Mouse (Mus musculus): ENCODE data around the gene Cx3cr1.
"Not testable (repeated sequence)": the region's sequence is repeated elsewhere in the genome, so short reads cannot be mapped to it uniquely, and the experiment has no call there.

The Cx3cr1 gene

DNA sequence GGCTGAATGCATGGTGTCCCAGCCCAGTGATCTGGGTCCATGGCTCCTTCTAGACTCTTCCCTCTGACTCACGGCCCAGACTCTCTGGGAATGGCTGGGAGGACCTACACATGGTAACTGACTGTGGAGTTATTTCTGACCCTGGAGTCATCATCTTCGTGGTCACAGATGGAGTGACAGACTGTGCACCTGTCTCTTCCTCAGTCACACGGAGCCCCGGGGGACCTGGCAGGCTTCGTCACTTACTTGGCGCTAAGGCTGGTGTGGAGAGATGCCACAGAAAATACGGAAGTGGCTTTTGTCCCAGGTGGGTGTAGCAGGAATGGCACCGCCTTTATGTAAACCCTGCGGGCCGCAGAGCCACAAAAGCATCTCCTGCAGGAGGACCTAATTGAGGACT is 45.5 kb downstream of the Cx3cr1 start:
- DNase-seq = no peak

DNA sequence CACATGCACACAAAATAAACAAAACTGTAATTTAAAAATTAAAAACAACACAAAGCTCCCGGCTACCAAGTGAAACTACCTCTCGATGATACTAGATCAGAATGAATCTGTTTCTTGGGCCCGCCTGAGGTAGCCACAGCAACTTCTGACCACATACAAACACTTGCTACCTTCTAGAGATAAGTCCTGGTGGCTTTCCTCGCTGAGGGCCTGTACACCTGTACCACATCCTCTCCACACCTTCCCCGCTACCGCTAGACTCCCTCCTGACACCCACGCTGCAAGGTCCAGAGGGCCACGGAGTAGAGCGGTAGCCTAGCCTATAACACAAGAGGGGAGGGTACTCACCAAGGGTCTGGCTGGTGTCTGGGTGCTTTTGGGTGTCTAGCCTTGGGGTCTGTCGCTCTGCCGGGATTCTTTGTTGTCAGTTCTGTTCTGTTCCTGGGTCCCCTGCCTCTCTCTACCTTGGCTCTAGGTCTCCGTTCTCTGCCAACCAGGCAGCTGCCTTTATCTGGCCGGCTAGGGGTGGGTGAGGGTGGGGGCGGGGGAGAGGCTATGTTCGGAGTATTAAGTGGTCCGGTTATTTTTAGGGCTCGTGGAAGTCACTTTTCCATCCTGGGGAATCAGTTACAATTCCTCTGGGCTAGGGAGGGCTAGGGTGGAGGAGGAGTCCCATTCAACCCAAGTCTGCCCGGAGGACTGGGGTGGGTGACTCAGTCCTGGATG is 46.4 kb downstream of the Cx3cr1 start, which contains the start of gene Xirp1:
Gene Xirp1 (minus strand): TSS at position 513 of the 726 bp plus-strand sequence.
- no peak for DNase-seq

DNA sequence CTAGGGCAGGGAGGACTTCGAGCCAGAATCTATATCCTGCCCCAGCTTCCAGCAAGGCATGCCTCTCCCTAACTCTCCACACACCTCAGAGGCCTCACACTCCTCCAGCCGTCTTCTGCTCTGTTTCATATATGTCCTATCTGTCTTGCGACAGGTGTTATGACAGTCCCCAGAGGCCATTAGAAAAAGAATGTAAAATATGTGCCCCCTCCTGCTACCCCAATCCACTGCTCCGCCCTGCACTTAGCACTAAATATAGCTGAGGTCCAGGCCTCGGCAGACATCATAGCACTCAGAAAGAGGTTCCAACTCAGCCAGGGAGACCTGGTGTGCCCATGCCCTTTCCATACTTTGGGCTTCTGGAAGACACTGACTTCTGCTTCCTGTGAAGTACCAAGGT is 48.5 kb downstream of the Cx3cr1 start:
- DNase-seq = no peak

DNA sequence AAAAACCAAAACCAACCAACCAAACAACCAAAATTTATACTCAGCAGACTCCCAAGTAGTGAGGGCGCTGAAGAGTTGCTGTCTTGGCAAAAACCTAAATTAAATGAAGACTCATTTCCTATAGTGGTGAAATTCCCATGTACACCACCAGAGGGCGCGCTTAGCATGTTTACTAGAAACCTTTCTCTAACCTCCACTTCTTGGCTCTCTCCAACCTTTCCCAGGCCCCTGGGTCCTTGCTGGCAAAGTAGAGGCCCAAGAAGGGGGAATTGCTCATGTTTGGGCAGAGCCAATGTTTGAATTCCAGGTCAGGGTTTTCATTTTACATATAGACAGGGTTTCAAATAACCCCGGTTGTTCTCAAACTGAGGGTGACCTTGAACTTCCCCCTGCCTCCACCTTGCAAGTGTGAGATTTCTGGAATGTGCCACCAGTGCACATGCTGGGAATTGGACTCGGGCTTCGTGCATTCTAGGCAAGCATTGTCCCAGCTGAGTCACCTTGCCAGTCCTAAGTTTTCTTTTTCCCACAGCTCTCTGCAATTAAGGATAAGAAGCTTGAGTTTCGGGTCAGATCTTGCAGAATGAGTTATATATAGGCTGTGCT is 49.3 kb downstream of the Cx3cr1 start:
- DNase-seq = peak; percentile 72 to 90

DNA sequence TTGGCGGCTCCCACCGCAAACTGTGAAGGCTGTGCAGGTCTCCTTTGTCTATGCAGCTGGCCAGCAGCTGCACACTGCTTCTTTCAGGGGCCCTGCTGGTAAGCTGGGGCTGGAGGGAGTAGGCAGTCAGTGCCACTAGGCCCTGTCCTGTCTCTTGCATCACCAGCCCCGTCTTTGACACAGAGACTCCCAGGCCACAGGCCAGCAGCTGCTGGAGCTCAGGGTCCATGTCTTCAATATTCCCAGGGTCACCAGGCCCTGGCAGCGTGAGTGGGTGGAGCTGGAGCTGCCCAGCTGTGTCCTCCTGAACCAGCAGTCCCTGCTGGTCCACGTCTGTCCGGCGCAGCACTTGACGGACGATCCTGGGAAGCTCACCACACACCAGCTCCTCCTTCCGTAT is 52.7 kb downstream of the Cx3cr1 start:
- DNase-seq = peak; percentile 46 to 52

DNA sequence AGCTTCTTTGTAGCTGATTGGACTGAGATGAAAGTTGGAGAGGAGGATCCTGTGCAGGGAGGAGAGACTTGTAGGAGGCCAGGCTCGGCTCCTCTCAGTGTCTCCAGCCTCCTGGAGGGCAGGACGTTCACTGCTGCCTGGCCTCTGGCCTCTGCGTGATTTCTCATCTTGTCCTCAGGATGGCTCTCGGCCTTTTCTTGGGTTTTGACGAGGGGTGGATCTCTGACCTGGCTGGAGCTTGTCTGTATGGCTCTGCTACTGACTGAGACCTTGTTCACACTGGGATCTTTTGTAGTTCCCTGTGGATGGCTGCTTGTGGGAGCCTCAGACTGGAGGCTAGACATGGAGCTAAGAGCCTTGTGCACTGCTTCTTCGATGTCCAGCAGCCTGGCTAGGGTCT is 54.9 kb downstream of the Cx3cr1 start:
- DNase-seq = no peak

DNA sequence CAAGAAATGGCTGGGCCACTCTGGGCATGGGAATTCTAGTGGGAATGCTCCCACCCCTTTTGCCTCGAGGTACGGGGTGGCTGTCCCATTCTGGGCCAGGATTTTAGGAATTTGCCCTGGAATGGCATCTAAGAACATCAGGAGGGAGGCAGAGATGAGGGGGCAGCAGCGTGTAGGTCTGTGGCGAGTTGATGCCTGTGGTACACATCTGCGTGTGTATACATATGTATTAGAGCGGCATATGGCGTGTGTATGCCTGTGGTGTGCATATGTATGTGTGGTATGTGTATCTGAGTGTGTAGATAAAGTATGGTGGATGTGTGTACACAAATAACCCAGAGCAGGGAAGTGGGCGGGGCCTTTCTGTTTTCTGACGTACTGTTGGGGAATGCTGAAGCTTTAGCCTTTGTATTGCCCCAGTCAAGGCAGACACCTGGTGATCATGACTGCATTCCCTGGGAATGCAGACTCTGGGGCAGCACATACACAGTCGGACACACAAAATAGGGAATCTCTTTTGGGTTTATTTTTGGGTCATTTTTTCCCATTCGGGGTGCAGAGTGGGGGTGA is 56.3 kb downstream of the Cx3cr1 start:
- DNase-seq = no peak

DNA sequence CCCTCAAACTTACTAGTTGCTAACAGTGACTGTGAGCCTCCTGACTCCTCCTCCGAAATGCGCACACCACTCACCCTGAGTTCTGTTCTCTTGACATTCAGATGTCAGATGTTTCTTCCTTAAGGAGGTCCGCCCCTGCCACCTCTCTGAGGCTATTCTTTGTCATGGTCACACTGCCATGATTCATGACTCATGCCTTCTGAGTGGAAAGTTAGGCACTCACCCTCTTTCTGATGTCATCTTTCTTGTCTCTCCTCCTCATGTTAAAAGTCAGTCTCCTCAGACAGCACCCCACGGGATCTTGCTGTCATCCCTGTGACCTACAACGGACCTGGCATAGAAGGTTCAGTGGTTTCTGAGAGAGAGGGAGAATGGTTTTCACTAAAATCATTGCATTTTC is 56.9 kb downstream of the Cx3cr1 start:
- no peak for DNase-seq

DNA sequence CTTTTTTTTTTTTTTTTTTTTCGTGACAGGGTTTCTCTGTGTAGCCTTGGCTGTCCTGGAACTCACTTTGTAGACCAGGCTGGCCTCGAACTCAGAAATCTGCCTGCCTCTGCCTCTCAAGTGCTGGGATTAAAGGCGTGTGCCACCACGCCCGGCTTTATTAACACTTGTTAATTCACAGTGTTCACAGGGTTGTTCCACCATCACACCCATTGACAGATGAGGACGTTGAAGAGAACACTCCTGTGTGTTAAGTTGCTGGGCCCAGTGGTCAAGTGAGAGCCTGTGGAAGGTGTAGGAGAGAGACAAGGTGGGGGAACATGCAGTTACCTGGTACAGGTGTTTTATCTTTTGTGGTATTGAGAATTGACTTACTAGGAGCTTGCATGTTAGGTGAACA is 57.5 kb downstream of the Cx3cr1 start:
- DNase-seq = not testable (repeated sequence)

DNA sequence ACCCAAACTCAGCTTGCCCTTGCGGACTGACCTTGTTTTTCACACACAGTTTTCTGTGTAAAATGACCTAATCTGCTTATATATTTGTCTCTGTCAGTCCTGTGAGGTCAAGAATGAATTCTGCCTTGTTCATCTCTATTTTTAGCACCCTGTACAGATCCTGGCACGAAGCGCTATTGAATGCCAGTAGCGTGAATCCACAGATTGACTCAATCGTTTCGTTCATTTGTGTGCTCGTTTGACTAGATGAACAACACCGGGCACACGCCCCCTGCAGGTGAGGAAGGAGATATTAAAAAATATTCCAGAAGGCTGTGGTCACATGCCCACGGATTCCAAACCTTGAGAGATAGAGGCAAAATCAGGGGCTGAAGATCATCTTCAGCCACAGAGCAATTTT is 58.1 kb downstream of the Cx3cr1 start:
- DNase-seq = peak; percentile 81 to 86

DNA sequence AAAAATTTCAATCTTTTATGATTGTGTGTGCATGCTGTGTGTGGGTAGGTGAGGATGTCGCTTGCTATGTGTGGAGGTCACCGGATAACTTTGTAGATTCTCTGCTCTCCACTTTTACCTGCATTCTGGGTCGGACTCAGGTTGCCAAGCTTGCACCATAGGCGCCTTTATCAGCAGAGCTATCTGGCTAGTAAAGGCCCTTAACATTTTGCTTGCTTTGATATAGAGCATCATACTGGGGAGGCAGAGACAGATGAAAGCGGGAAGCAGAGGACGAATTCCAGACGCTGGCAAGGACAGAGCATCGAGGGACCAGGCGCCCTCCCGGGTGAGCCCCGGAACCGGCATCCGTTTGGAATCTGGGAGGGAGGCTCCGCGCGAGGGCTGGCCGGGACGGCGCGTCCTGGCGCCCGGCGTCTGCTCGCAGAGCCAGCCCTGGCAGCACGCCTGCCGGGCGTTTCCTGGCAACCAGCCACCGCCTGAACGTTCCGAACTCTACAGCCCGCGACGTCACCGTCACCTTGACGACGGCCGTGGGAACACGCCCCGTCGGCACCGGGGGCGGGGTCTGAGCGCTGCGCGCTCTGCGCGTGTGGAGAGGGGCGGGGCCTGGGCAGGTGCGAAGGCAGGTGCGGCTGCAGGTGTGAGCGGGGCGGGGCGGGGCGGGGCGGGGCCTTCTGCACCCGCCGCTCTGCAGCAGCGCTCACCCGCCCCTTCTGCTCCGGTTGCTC is 58.7 kb downstream of the Cx3cr1 start:
- DNase-seq = peak; percentile 99 to 100

DNA sequence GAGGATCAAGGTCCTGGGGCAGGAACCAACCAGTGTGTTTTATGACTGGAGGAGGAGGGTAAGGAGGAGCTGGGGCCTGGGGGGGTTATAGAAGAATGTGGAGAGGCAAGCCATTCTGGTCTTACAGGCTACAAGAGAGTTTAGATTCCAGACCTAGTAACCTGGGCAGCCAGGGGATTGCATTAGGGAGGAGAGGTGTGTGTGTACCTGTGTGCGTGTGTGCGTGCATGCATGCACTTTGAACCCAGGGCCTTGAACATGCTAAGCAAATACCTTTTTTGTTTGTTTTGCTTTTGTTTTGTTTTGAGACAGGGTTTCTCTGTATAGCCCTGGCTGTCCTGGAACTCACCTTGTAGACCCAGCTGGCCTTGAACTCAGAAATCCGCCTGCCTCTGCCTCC is 59.8 kb downstream of the Cx3cr1 start:
- DNase-seq = no peak

DNA sequence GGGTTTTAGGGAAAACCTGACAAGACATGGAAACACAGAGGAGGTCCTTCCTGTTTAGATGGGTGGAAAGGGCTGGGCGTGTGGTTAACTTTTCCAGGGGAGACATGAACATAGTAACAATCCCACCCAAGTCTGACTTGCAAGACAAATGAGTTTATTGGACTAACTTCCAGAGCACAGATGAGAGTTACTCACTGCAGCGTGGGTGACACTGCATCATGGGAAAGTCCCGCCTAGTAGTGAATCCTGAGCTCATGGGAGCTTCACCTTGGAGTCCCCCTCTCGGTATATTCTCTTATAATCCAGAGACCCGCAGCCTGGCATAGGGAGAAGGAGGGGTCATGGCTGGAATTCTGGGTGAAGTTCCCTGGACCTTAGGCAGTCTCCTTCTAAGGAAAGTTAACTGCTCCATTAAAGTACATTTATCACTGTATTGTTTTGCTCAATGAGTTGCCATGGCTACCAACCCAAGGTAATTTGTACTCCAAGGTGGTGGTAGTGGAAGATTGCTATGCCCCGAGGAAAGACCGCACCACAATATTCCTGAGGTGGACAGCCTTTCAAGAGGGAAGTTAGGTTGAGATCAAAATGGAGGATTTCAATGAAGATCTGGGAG is 60.3 kb downstream of the Cx3cr1 start:
- DNase-seq = no peak

DNA sequence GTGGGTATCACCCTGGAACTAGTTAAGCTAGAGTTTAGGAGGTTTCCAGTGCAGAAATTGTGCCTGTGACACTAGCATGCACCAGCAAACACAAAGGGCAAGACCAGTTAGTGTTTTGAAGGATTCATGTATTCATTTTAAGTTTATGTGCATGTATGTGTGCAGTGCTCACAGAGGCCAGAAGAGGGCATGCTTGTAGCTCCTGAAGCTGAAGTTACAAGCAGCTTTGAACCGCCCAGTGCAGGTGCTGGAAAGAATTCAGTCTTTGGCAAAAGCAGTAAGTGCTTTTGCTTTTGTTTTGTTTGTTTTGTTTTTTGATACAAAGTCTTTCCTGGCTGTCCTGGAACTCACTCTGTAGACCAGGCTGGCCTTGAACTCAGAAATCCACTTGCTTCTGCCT is 61.8 kb downstream of the Cx3cr1 start:
- DNase-seq = no peak

DNA sequence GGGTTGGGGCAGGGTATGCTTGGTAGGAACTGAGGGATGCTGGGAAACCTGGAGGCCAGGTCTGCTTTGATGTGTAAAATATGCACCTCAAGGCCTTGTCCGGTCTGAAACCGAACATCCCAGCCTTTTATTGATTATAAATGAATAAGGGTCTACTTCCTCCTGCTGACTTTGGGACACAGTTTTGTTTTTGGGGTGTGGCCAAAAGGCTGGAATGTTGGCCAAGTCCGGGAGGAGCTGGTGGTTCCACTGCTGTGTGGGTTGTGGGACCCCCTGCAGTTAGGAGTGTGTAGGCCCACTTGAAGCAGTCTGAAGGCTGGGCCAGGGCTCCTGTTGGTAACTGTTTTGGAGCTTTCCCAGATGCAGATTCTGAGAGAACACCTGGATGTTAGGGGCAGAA is 63.7 kb downstream of the Cx3cr1 start:
- no peak for DNase-seq

DNA sequence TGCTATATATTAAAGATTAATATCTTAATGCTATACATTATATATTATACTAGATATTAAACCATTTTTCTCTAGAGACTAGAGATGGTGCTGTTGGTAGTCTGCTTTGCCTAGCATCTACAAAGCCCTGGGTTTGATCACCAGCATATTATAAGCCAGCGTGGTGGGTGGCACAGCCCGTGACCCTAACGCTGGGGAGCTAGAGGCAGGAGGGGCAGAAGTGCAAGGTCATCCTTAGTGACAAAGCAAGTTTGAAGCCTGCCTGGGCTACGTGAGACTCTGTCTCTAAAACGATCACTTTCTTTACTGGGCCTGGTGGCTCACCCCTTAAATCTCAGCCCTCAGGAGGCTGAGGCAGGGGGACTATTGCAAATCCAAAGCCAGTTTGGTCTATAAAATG is 66.8 kb downstream of the Cx3cr1 start:
- no peak for DNase-seq

DNA sequence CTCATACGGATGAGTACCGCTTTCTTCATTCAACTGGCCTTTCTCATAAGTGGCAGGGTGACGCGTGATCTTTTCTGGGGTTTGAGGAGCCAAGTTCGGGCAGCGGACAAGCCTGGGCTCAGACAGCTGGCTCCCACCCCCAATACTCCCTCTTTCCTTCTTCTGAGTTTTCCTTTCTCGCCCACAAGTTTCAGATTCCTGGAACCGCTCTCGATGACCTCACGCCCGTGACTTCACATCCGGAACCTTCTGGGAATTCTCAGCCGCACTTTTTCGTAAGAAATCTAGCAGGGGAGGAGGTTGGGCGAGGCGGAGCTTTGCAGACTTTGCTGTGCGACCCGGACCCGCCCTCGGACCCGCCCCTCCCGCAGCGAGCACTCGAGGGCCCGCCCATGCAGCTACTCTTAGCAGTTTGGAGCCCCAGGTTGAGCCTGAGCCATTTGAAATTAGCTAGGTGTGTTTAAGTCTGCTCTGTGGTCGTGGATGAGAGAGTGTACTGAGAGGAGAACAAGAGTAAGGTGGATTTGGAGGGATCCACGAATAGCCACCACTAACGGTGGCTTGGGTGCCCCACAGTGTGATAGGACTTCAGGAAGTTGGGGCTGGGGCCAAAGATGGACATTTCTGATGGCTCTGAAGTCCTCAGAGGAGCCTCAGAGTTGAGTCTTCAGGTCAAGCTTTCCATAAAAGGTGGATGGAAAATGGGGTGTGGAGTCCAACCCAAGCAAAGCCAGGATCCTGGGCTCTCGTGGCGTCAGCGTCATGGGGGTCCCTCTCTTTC is 67.5 kb downstream of the Cx3cr1 start:
- DNase-seq = peak; percentile 96 to 97

DNA sequence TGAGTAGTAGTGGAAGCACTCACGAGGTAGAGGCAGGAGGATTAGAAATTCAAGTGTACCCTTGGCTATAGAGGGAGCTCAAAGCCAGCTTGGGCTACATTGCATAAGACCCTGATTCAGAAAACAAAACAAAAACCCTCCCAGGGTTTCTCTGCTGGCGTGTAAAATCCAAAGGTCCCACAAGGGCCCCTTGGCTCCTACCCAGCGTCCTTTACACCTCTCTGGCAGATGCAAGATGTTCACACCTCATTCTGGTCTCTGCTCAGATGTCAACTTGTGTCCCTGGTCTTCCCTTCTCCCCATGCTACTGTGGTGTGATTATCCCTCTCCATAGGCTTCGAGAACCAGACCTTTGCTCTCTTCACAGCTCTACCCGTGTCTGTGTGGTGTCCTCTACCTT is 68.9 kb downstream of the Cx3cr1 start:
- peak; percentile 73 to 76 for DNase-seq

DNA sequence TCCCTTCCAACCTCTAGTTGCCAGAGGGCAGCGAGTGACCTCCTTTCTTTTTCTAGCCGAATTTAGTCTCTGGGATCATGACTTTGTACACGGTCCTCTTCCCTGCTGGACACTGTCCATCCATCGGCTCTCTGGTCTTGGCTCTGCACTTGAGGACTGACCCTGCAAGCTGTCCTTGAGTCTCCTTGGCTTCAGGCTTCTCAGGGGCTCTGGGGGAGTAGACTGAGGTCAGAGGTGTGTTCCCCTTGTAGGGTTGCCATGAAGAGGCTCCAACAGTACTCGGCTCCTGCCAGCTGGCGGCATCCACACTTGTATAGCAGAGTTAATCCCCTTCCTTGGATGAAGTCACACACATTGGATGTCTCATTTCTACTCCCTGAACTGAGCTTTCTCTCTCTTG is 70.0 kb downstream of the Cx3cr1 start:
- DNase-seq = no peak

DNA sequence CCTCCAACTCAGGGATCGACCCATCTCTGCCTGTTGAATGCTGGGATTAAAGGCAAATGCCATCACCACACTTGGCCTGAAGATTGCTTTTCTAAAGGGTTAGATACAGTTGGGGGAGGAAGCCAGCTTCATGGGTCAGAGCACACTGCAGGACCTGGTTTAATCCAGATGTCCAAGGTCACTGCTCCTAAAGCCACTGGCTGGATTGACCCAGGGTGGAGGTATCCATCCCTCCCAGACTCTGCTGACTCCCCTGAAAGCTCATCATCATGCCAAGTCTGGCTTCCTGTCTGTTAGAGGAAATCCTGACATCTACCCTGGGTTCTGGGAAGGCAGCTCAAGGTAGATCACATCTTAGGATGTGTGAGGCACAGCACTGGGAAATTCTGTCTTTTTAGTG is 70.9 kb downstream of the Cx3cr1 start:
- DNase-seq = peak in 1 of 2 experiments; percentile 47

DNA sequence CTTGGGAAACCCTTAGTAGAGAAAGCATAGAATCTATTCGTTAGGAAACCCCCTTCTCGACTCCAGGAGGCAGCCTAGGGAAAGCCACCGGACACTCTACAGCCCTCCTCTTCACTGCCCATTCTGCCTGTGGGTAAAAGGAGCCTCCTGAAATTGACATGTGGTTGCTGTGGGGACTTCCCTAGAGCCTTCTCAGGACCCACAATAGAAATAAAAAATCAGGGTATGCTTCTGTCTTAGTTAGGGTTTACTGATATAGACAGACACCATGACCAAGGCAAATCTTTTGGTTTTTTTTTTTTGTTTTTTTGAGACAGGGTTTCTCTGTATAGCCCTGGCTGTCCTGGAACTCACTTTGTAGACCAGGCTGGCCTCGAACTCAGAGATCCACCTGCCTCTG is 73.6 kb downstream of the Cx3cr1 start:
- DNase-seq = no peak

DNA sequence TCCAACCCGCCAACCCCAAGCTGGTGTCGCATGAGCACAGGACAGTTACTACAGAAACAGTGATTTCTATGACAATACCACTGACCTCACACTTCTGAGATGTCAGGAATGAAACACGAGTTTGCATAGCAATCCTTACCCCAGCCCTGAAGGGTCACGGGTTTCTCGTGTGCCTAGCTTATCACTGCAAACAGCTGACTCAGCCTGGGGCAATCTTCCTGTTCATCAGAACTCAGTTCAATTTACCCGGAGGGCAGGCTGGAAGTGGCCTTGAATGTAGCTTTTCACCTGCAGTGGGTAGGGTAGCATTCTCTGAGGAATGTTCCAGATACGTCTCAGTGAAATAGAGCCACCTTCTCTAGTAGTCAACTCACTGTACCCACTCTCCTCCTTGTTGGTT is 75.5 kb downstream of the Cx3cr1 start:
- DNase-seq = no peak

All from kidney, postnatal 36 days (tissue).